Comparison of ENCODE assay signal across 14 mouse cellular contexts in genomic region chr16:63594656-63595055, GRCm38 (mm10).
A peak's percentile ranks its signal among the peaks of the same experiment; 100 is the strongest.
DNase-seq lines count a peak whose midpoint lies in the region; ATAC-seq lines count a peak whose summit lies in the region.
"Had no signal": no experiment of that assay in that cellular context is flagged by ENCODE, and none has a peak within 500 bp of the region (broad histone marks: within the 10 kb centered on the region; RNA-seq: fewer than 3 reads in every experiment).

No protein-coding gene starts in this region.

- DNase-seq in kidney, postnatal 10 days, result peak; percentile 4
- no peak for DNase-seq in kidney, adult 18-20 months
- peak; percentile 11 for DNase-seq in right cerebral cortex, postnatal 4 days
- no peak for DNase-seq in right cerebral cortex, postnatal 36 days (ENCODE audit: low spot score in 2 of 2)
- DNase-seq in cerebellum, adult 9-10 months, result peak; percentile 46
- DNase-seq in telencephalon, adult 2 months (ENCODE audit: low read depth, low spot score), result peak; percentile 36
- no peak for DNase-seq in thymus, postnatal 36 days
- DNase-seq: heart, postnatal 36 days; kidney, adult 8-10 months; retina, postnatal 1 day; thymus, postnatal 4 days had no signal

- no peak for ATAC-seq in megakaryocyte, adult 5-6 weeks (ENCODE audit: poor library complexity, severe bottlenecking)
- ATAC-seq: liver, embryonic 12.5 days; midbrain, embryonic 13.5 days had no signal

Comparison
In these comparisons a context has a peak if more than half of its experiments do, and no peak if none do; other contexts are left out.
1. DNase-seq: peak in kidney, postnatal 10 days (single experiment), right cerebral cortex, postnatal 4 days (single experiment), cerebellum, adult 9-10 months (single experiment) and telencephalon, adult 2 months (single experiment); none in kidney, adult 18-20 months (single experiment), right cerebral cortex, postnatal 36 days (0 of 2) and thymus, postnatal 36 days (0 of 2).